Mouse (Mus musculus): ENCODE data around the gene Itsn2. TPM values are rescaled to one million over a fixed set of nuclear protein-coding genes. Genes with fewer than 3 reads are reported as not detected.

Gene Itsn2
- 27.9 and 32.3 TPM in 2 replicates for total RNA-seq (2012; rRNA removed)
- total RNA-seq (2014; rRNA removed): 48.1 and 54.1 TPM in 2 replicates
- polyA plus RNA-seq (2012; ENCODE audit: insufficient read length, low read depth): 44.4 and 45.6 TPM in 2 replicates

DNA sequence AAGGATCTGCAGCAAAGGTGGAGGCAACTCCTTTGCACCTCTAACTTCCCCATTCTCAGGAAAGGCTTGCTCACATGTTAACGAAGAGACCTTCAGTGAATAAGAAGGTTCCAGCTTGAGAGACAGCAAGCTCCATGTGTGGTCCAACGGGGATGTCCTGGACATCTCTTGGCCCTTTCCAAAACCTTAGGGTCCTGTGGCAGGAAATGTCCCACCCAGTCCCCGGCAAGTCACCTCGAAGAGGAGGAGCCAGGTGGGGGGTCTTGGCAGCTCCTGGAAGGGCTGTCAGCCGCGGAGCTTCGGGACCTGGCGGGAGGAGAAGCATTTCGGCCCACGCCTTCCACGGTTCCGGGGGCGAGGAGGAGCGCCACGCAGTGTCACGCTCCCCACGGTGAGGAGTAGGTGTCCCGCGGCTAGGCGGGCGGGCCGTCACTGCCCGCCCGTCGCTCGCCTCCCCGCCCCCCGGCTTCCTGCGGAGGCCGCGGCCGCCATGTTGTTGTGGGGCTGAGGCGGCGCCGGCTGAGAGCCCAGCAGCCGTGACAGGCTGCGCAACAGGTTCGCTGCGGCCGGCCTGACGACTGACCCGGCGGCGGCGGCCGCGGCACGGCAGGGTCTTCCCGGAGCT is at the start of gene Itsn2, which contains the start of gene Gm3625:
Gene Itsn2 (plus strand): TSS at position 98 of the 625 bp plus-strand sequence.
Gene Gm3625 (minus strand): TSS at position 387 of the 625 bp plus-strand sequence.
- Histone ChIP-seq H3K9ac (ENCODE audit: insufficient read depth, low read depth) (peak within 1 kb of the TSS; percentile 88), H3K9me3 (replicated peaks; ENCODE audit: low read length) (no peaks in the 10 kb centered on the region), H3K79me2 (replicated peaks; ENCODE audit: control insufficient read depth, extremely low read depth, insufficient read depth, poor library complexity, severe bottlenecking) (peaks cover 24% of the 10 kb centered on the region), H3K36me3 (replicated peaks in 1 of 2; ENCODE audit: control insufficient read depth in 1 of 2, insufficient read depth in 1 of 2, low read length in 1 of 2) (peaks cover 0 to 7% of the 10 kb centered on the region in 2 experiments), H3K27ac (ENCODE audit: insufficient read depth, low read depth) (peak within 1 kb of the TSS; percentile 74), H3K4me1 (ENCODE audit: control insufficient read depth in 1 of 2, insufficient read depth in 2 of 2) (peaks cover 0 to 29% of the 10 kb centered on the region in 2 experiments; a peak in 2 of 4 replicates), H3K4me2 (ENCODE audit: insufficient read depth, low read depth, poor library complexity, severe bottlenecking) (peak within 1 kb of the TSS; percentile 99), H3K4me3 (replicated peaks in 1 of 3; ENCODE audit: low read depth in 2 of 3, low read length in 2 of 3, poor library complexity in 1 of 3) (peak within 1 kb of the TSS; percentile 91 to 95 (median 91)), H3K27me3 (replicated peaks) (no peaks in the 10 kb centered on the region)
- in situ Hi-C loops (cut with MboI; ENCODE audit: low pct_ligation_motif_present, low pct_unique_long_range_greater_than_20kb, low sequenced_read_pairs) (no loop called here), dilution Hi-C loops (cut with MboI; ENCODE audit: extremely low pct_ligation_motif_present, extremely low pct_unique_long_range_greater_than_20kb, low sequenced_read_pairs) (no loop called here)
- no peak for DNase-seq (ENCODE audit: extremely low read depth)
- TF ChIP-seq HCFC1 (IDR thresholded peaks at IDR 0.05; ENCODE audit: low read depth, low read length) (no peak; the same call in 1 of the 2 replicates), POLR2AphosphoS2 (IDR thresholded peaks at IDR 0.05; ENCODE audit: low read depth, low read length) (no peak), UBTF (IDR thresholded peaks at IDR 0.05; ENCODE audit: low read depth, low read length) (no peak), ZMIZ1 (IDR thresholded peaks at IDR 0.05; ENCODE audit: low read depth, low read length) (no peak; the same call in 1 of the 2 replicates), E2F4 (IDR thresholded peaks at IDR 0.05; ENCODE audit: insufficient replicate concordance, low read depth, low read length) (no peak), ETS1 (conservative IDR thresholded peaks at IDR 0.05; ENCODE audit: low read depth, low read length) (no peak), ZNF384 (IDR thresholded peaks at IDR 0.05; ENCODE audit: low read depth, low read length) (no peak), JUND (conservative IDR thresholded peaks at IDR 0.05; ENCODE audit: low read depth, low read length) (no peak), MYC (IDR thresholded peaks at IDR 0.05; ENCODE audit: low read depth, low read length) (0 out of 2 replicates have a peak, but pooled peaks have one; percentile 4), IRF4 (IDR thresholded peaks at IDR 0.05; ENCODE audit: low read depth, low read length) (no peak), SMC3 (IDR thresholded peaks at IDR 0.05; ENCODE audit: low read depth, low read length) (no peak), MAFK (IDR thresholded peaks at IDR 0.05; ENCODE audit: insufficient replicate concordance, low read length) (no peak), CTCF (conservative IDR thresholded peaks at IDR 0.05 in 1 of 2, IDR thresholded peaks at IDR 0.05 in 1 of 2; ENCODE audit: low read depth in 2 of 2, low read length in 2 of 2) (no peak), USF1 (IDR thresholded peaks at IDR 0.05; ENCODE audit: low read depth, low read length) (no peak), EP300 (IDR thresholded peaks at IDR 0.05; ENCODE audit: low read length) (no peak), ZC3H11A (IDR thresholded peaks at IDR 0.05; ENCODE audit: low read depth, low read length) (no peak), USF2 (conservative IDR thresholded peaks at IDR 0.05; ENCODE audit: low read depth, low read length) (no peak), ZKSCAN1 (IDR thresholded peaks at IDR 0.05; ENCODE audit: borderline replicate concordance, low read depth, low read length) (no peak), MAX (IDR thresholded peaks at IDR 0.05; ENCODE audit: low read length) (0 out of 2 replicates have a peak, but pooled peaks have one; percentile 32), TCF12 (IDR thresholded peaks at IDR 0.05; ENCODE audit: low read depth, low read length) (peak; percentile 67), KAT2A (IDR thresholded peaks at IDR 0.05; ENCODE audit: insufficient replicate concordance, low read length) (no peak), TBP (conservative IDR thresholded peaks at IDR 0.05; ENCODE audit: low read depth, low read length) (no peak), PAX5 (IDR thresholded peaks at IDR 0.05; ENCODE audit: low read length) (no peak), SIN3A (IDR thresholded peaks at IDR 0.05; ENCODE audit: low read length) (peak; percentile 9), MXI1 (IDR thresholded peaks at IDR 0.05; ENCODE audit: low read depth, low read length) (peak; percentile 41), JUN (IDR thresholded peaks at IDR 0.05; ENCODE audit: insufficient read depth, low read depth, low read length) (no peak), RCOR1 (conservative IDR thresholded peaks at IDR 0.05; ENCODE audit: low read depth, low read length) (no peak), GABPA (IDR thresholded peaks at IDR 0.05; ENCODE audit: insufficient replicate concordance, low read depth, low read length) (no peak), MAZ (IDR thresholded peaks at IDR 0.05; ENCODE audit: low read depth, low read length) (0 out of 2 replicates have a peak, but pooled peaks have one; percentile 34), BHLHE40 (IDR thresholded peaks at IDR 0.05; ENCODE audit: low read depth, low read length) (no peak), CHD1 (IDR thresholded peaks at IDR 0.05; ENCODE audit: low read depth, low read length) (peak; percentile 76; the same call in 1 of the 2 replicates), POLR2A (IDR thresholded peaks at IDR 0.05; ENCODE audit: low read depth, low read length) (peak; percentile 64; the same call in 1 of the 2 replicates), NELFE (IDR thresholded peaks at IDR 0.05; ENCODE audit: low read depth, low read length) (peak; percentile 64), MEF2A (IDR thresholded peaks at IDR 0.05; ENCODE audit: borderline replicate concordance, low read depth, low read length) (no peak), NRF1 (IDR thresholded peaks at IDR 0.05; ENCODE audit: low read depth, low read length) (peak; percentile 56), ELF1 (IDR thresholded peaks at IDR 0.05; ENCODE audit: low read depth, low read length) (no peak; the same call in 1 of the 2 replicates), CHD2 (IDR thresholded peaks at IDR 0.05; ENCODE audit: low read length) (no peak), RAD21 (IDR thresholded peaks at IDR 0.05; ENCODE audit: low read depth, low read length) (no peak)
